Mouse (Mus musculus): Measurements from ENCODE around the gene Hoxd11. TPM values are rescaled to one million over a fixed set of nuclear protein-coding genes. Genes with fewer than 3 reads are reported as not detected.

Hoxd11 gene
- polyA plus RNA-seq, 1 experiment: not detected

GRCm38 (mm10) chr2:74669650-74670235 lies 9.6 kb upstream of the Hoxd11 start:
- peaks cover 6% of the 10 kb centered on the region; the same call in 1 of the 2 replicates for H3K9me3 ChIP-seq (ENCODE audit: control insufficient read depth, low read length)
- peaks cover 99% of the 10 kb centered on the region for H3K27me3 ChIP-seq (ENCODE audit: control insufficient read depth)
- H3K4me3 ChIP-seq (replicated peaks): no peak overlapping the region
- no peak for TF ChIP-seq TAL1 (IDR thresholded peaks at IDR 0.05; ENCODE audit: low read length)
- TF ChIP-seq GATA1 (IDR thresholded peaks at IDR 0.05; ENCODE audit: low read length): no peak
- no peaks in the 10 kb centered on the region for H3K36me3 ChIP-seq (ENCODE audit: control insufficient read depth)
- H3K4me1 ChIP-seq (ENCODE audit: control insufficient read depth): no peaks in the 10 kb centered on the region

GRCm38 (mm10) chr2:74670632-74671188 lies 8.6 kb upstream of the Hoxd11 start:
- H3K9me3 ChIP-seq (ENCODE audit: control insufficient read depth, low read length): peaks cover 6% of the 10 kb centered on the region; the same call in 1 of the 2 replicates
- no peak overlapping the region for H3K4me3 ChIP-seq (replicated peaks)
- no peaks in the 10 kb centered on the region for H3K36me3 ChIP-seq (ENCODE audit: control insufficient read depth)
- H3K27me3 ChIP-seq (ENCODE audit: control insufficient read depth): peaks cover 99% of the 10 kb centered on the region
- no peaks in the 10 kb centered on the region for H3K4me1 ChIP-seq (ENCODE audit: control insufficient read depth)
- TF ChIP-seq GATA1 (IDR thresholded peaks at IDR 0.05; ENCODE audit: low read length) (no peak), TAL1 (IDR thresholded peaks at IDR 0.05; ENCODE audit: low read length) (no peak)

- TF ChIP-seq GATA1 (IDR thresholded peaks at IDR 0.05; ENCODE audit: low read length): no peak
- Histone ChIP-seq H3K4me3 (replicated peaks) (no peak overlapping the region), H3K4me1 (ENCODE audit: control insufficient read depth) (no peaks in the 10 kb centered on the region), H3K36me3 (ENCODE audit: control insufficient read depth) (no peaks in the 10 kb centered on the region), H3K27me3 (ENCODE audit: control insufficient read depth) (peaks cover 100% of the 10 kb centered on the region), H3K9me3 (ENCODE audit: control insufficient read depth, low read length) (peaks cover 6% of the 10 kb centered on the region; the same call in 1 of the 2 replicates)
Measured at GRCm38 (mm10) chr2:74671847-74672246, 7.5 kb upstream of the Hoxd11 start.

GRCm38 (mm10) chr2:74672481-74673362 lies 6.6 kb upstream of the Hoxd11 start:
- H3K4me3 ChIP-seq (replicated peaks): no peak overlapping the region
- TF ChIP-seq TAL1 (IDR thresholded peaks at IDR 0.05; ENCODE audit: low read length): no peak
- no peak for TF ChIP-seq GATA1 (IDR thresholded peaks at IDR 0.05; ENCODE audit: low read length)
- H3K4me1 ChIP-seq (ENCODE audit: control insufficient read depth): no peaks in the 10 kb centered on the region
- H3K9me3 ChIP-seq (ENCODE audit: control insufficient read depth, low read length): peaks cover 4% of the 10 kb centered on the region; the same call in 1 of the 2 replicates
- no peaks in the 10 kb centered on the region for H3K36me3 ChIP-seq (ENCODE audit: control insufficient read depth)
- H3K27me3 ChIP-seq (ENCODE audit: control insufficient read depth): peaks cover 100% of the 10 kb centered on the region

- Histone ChIP-seq H3K4me1 (ENCODE audit: control insufficient read depth) (no peaks in the 10 kb centered on the region), H3K27me3 (ENCODE audit: control insufficient read depth) (peaks cover 100% of the 10 kb centered on the region), H3K4me3 (replicated peaks) (no peak overlapping the region), H3K9me3 (ENCODE audit: control insufficient read depth, low read length) (no peaks in the 10 kb centered on the region; the same call in 1 of the 2 replicates), H3K36me3 (ENCODE audit: control insufficient read depth) (no peaks in the 10 kb centered on the region)
- no peak for TF ChIP-seq GATA1 (IDR thresholded peaks at IDR 0.05; ENCODE audit: low read length)
- no peak for TF ChIP-seq TAL1 (IDR thresholded peaks at IDR 0.05; ENCODE audit: low read length)
Measured at GRCm38 (mm10) chr2:74673835-74674425, 5.4 kb upstream of the Hoxd11 start.

GRCm38 (mm10) chr2:74674881-74675665 lies 4.3 kb upstream of the Hoxd11 start, which contains the start of gene Hoxd12:
Hoxd12 (plus strand) TSS chr2:74675013.
- Histone ChIP-seq H3K4me3 (replicated peaks) (no peak within 1 kb of the TSS), H3K36me3 (ENCODE audit: control insufficient read depth) (no peaks in the 10 kb centered on the region), H3K9me3 (ENCODE audit: control insufficient read depth, low read length) (no peaks in the 10 kb centered on the region; the same call in 1 of the 2 replicates), H3K4me1 (ENCODE audit: control insufficient read depth) (no peaks in the 10 kb centered on the region), H3K27me3 (ENCODE audit: control insufficient read depth) (peaks cover 100% of the 10 kb centered on the region)
- TF ChIP-seq GATA1 (IDR thresholded peaks at IDR 0.05; ENCODE audit: low read length) (no peak), TAL1 (IDR thresholded peaks at IDR 0.05; ENCODE audit: low read length) (no peak)

- Histone ChIP-seq H3K4me1 (ENCODE audit: control insufficient read depth) (no peaks in the 10 kb centered on the region), H3K9me3 (ENCODE audit: control insufficient read depth, low read length) (no peaks in the 10 kb centered on the region; the same call in 1 of the 2 replicates), H3K4me3 (replicated peaks) (no peak overlapping the region), H3K27me3 (ENCODE audit: control insufficient read depth) (peaks cover 100% of the 10 kb centered on the region), H3K36me3 (ENCODE audit: control insufficient read depth) (no peaks in the 10 kb centered on the region)
- TF ChIP-seq GATA1 (IDR thresholded peaks at IDR 0.05; ENCODE audit: low read length) (no peak), TAL1 (IDR thresholded peaks at IDR 0.05; ENCODE audit: low read length) (no peak)
Measured at GRCm38 (mm10) chr2:74675666-74676282, 3.6 kb upstream of the Hoxd11 start.
